Mouse (Mus musculus): ENCODE data around the gene Hcls1.

Gene Hcls1

GRCm38 (mm10) chr16:36930231-36931136, 4.3 kb upstream of the Hcls1 start:
- no peak for DNase-seq

- DNase-seq = peak; percentile 19
These were observed 3.4 kb upstream of the Hcls1 start for GRCm38 (mm10) chr16:36931381-36931780.

- peak; percentile 64 for DNase-seq
These were observed 2.8 kb upstream of the Hcls1 start for GRCm38 (mm10) chr16:36931976-36932375.

GRCm38 (mm10) chr16:36932546-36932945, 2.2 kb upstream of the Hcls1 start:
- no peak for DNase-seq

GRCm38 (mm10) chr16:36934131-36934840, 497 bp upstream of the Hcls1 start:
- peak; percentile 55 for DNase-seq

GRCm38 (mm10) chr16:36935814-36936213, 1.0 kb downstream of the Hcls1 start:
- no peak for DNase-seq

- peak; percentile 50 for DNase-seq
These were observed 6.4 kb downstream of the Hcls1 start for GRCm38 (mm10) chr16:36941137-36941727.

- DNase-seq = no peak
These were observed 7.1 kb downstream of the Hcls1 start for GRCm38 (mm10) chr16:36941895-36942294.

GRCm38 (mm10) chr16:36943591-36943990, 8.8 kb downstream of the Hcls1 start:
- DNase-seq = no peak

- no peak for DNase-seq
These were observed 10.2 kb downstream of the Hcls1 start for GRCm38 (mm10) chr16:36944895-36945424.

GRCm38 (mm10) chr16:36946459-36947159, 11.8 kb downstream of the Hcls1 start:
- DNase-seq = no peak

- DNase-seq = no peak
These were observed 12.9 kb downstream of the Hcls1 start for GRCm38 (mm10) chr16:36947646-36948197.

GRCm38 (mm10) chr16:36949614-36950336, 15.0 kb downstream of the Hcls1 start:
- no peak for DNase-seq

- no peak for DNase-seq
These were observed 16.2 kb downstream of the Hcls1 start for GRCm38 (mm10) chr16:36951029-36951428.

- no peak for DNase-seq
These were observed 20.3 kb downstream of the Hcls1 start for GRCm38 (mm10) chr16:36955106-36955505.

- no peak for DNase-seq
These were observed 28.6 kb downstream of the Hcls1 start for GRCm38 (mm10) chr16:36963415-36963814.

GRCm38 (mm10) chr16:36979127-36979526, 44.3 kb downstream of the Hcls1 start:
- DNase-seq = no peak

GRCm38 (mm10) chr16:36983796-36984195, 49.0 kb downstream of the Hcls1 start:
- DNase-seq = no peak

- peak; percentile 15 for DNase-seq
These were observed 50.9 kb downstream of the Hcls1 start for GRCm38 (mm10) chr16:36985636-36986042.

- no peak for DNase-seq
These were observed 52.6 kb downstream of the Hcls1 start for GRCm38 (mm10) chr16:36987399-36987798.

GRCm38 (mm10) chr16:36988066-36988465, 53.3 kb downstream of the Hcls1 start:
- no peak for DNase-seq

- DNase-seq = no peak
These were observed 54.7 kb downstream of the Hcls1 start for GRCm38 (mm10) chr16:36989493-36989892.

Measured in thymus, postnatal 14 days (tissue).